Mouse (Mus musculus) layer of hippocampus, adult 11-12 months (tissue): ENCODE results near the gene Mtr.
"Not testable (repeated sequence)": the region's sequence is repeated elsewhere in the genome, so short reads cannot be mapped to it uniquely, and the experiment has no call there.

Source experiments
- DNase-seq: peaks from one replicate; pipeline ENCODE4 v3.0.0; 2022; ENCODE audit warnings: low spot score

Gene Mtr

GRCm38 (mm10) chr13:12160121-12160475, 97.8 kb downstream of the Mtr start:
- no peak for DNase-seq

- no peak for DNase-seq
Observed at GRCm38 (mm10) chr13:12159288-12160120, 98.4 kb downstream of the Mtr start.

- no peak for DNase-seq
Observed at GRCm38 (mm10) chr13:12153922-12154321, 104.0 kb downstream of the Mtr start.

GRCm38 (mm10) chr13:12146918-12147507, 110.9 kb downstream of the Mtr start:
- no peak for DNase-seq

- no peak for DNase-seq
Observed at GRCm38 (mm10) chr13:12146402-12146801, 111.5 kb downstream of the Mtr start.

- DNase-seq, result no peak
Observed at GRCm38 (mm10) chr13:12143347-12143746, 114.6 kb downstream of the Mtr start.

- DNase-seq, result not testable (repeated sequence)
Observed at GRCm38 (mm10) chr13:12136461-12136860, 121.5 kb downstream of the Mtr start.

- no peak for DNase-seq
Observed at GRCm38 (mm10) chr13:12133549-12133948, 124.4 kb downstream of the Mtr start.
